Mouse (Mus musculus): ENCODE measurements around the gene Pafah1b2. TPM values are rescaled to one million over a fixed set of nuclear protein-coding genes. Genes with fewer than 3 reads are reported as not detected.

Pafah1b2 gene
- polyA plus RNA-seq, 1 experiment from 2014 or later: 82.8 TPM

GRCm38 (mm10) chr9:45938952-45939637 lies 73.4 kb downstream of the Pafah1b2 start:
- ATAC-seq (no peak), DNase-seq (ENCODE audit: low spot score) (no peak)
- H3K9me3 ChIP-seq (ENCODE audit: low read length): no peaks in the 10 kb centered on the region
- no peak overlapping the region for H3K4me3 ChIP-seq (ENCODE audit: low read depth, low read length)
- no peak overlapping the region for H3K27ac ChIP-seq (ENCODE audit: low read length)
- no peak overlapping the region for H3K4me2 ChIP-seq (replicated peaks; ENCODE audit: low read depth, low read length)
- WGBS: 80% methylated on average over 15 of the region's 15 CpGs
- no peaks in the 10 kb centered on the region for H3K27me3 ChIP-seq (replicated peaks; ENCODE audit: insufficient read depth, low read length)
- TF ChIP-seq EP300 (IDR thresholded peaks at IDR 0.05) (no peak), CTCF (IDR thresholded peaks at IDR 0.05) (no peak)
- H3K4me1 ChIP-seq (ENCODE audit: insufficient read depth, low read depth, low read length): peaks cover 7% of the 10 kb centered on the region; the same call in 1 of the 2 replicates
- H3K36me3 ChIP-seq (ENCODE audit: insufficient read depth, low read length): peaks cover 39% of the 10 kb centered on the region
- H3K9ac ChIP-seq (replicated peaks; ENCODE audit: low read depth): no peak overlapping the region

GRCm38 (mm10) chr9:45938088-45938487 lies 74.4 kb downstream of the Pafah1b2 start:
- DNase-seq (ENCODE audit: low spot score): no peak
- 73% methylated on average over 8 of the region's 8 CpGs for WGBS
- TF ChIP-seq EP300 (IDR thresholded peaks at IDR 0.05) (no peak), CTCF (IDR thresholded peaks at IDR 0.05) (no peak)

GRCm38 (mm10) chr9:45936883-45937282 lies 75.6 kb downstream of the Pafah1b2 start:
- TF ChIP-seq EP300 (IDR thresholded peaks at IDR 0.05): no peak
- TF ChIP-seq CTCF (IDR thresholded peaks at IDR 0.05): peak; percentile 87
- 10% methylated on average over 3 of the region's 3 CpGs for WGBS
- Histone ChIP-seq H3K4me2 (replicated peaks; ENCODE audit: low read depth, low read length) (no peak overlapping the region), H3K27ac (ENCODE audit: low read length) (no peak overlapping the region), H3K36me3 (ENCODE audit: insufficient read depth, low read length) (peaks cover 25% of the 10 kb centered on the region), H3K9me3 (ENCODE audit: low read length) (no peaks in the 10 kb centered on the region), H3K4me3 (ENCODE audit: low read depth, low read length) (no peak overlapping the region), H3K9ac (replicated peaks; ENCODE audit: low read depth) (no peak overlapping the region), H3K4me1 (ENCODE audit: insufficient read depth, low read depth, low read length) (peaks cover 11% of the 10 kb centered on the region; the same call in 1 of the 2 replicates), H3K27me3 (replicated peaks; ENCODE audit: insufficient read depth, low read length) (no peaks in the 10 kb centered on the region)
- ATAC-seq (peak; percentile 71), DNase-seq (ENCODE audit: low spot score) (peak; percentile 90)

More at GRCm38 (mm10) chr9:45938088-45938487, 74.4 kb downstream of the Pafah1b2 start:
- no peaks in the 10 kb centered on the region for H3K9me3 ChIP-seq (ENCODE audit: low read length)
- H3K4me3 ChIP-seq (ENCODE audit: low read depth, low read length): no peak overlapping the region
- peaks cover 33% of the 10 kb centered on the region for H3K36me3 ChIP-seq (ENCODE audit: insufficient read depth, low read length)
- H3K27me3 ChIP-seq (replicated peaks; ENCODE audit: insufficient read depth, low read length): no peaks in the 10 kb centered on the region
- no peak overlapping the region for H3K4me2 ChIP-seq (replicated peaks; ENCODE audit: low read depth, low read length)
- peaks cover 7% of the 10 kb centered on the region; the same call in 1 of the 2 replicates for H3K4me1 ChIP-seq (ENCODE audit: insufficient read depth, low read depth, low read length)
- H3K27ac ChIP-seq (ENCODE audit: low read length): no peak overlapping the region
- no peak overlapping the region for H3K9ac ChIP-seq (replicated peaks; ENCODE audit: low read depth)
- ATAC-seq: no peak

GRCm38 (mm10) chr9:45935628-45936210 lies 76.8 kb downstream of the Pafah1b2 start, which contains the start of gene Tagln:
Gene Tagln, minus strand, starts transcription at chr9:45936058.
- Histone ChIP-seq H3K4me1 (ENCODE audit: insufficient read depth, low read depth, low read length) (peaks cover 11% of the 10 kb centered on the region; the same call in 1 of the 2 replicates), H3K4me2 (replicated peaks; ENCODE audit: low read depth, low read length) (peak within 1 kb of the TSS; percentile 42), H3K27me3 (replicated peaks; ENCODE audit: insufficient read depth, low read length) (no peaks in the 10 kb centered on the region), H3K4me3 (ENCODE audit: low read depth, low read length) (0 out of 2 replicates have a peak within 1 kb of the TSS, but pooled peaks have one; percentile 10), H3K36me3 (ENCODE audit: insufficient read depth, low read length) (peaks cover 22% of the 10 kb centered on the region), H3K9ac (replicated peaks; ENCODE audit: low read depth) (peak within 1 kb of the TSS; percentile 34; the same call in 1 of the 2 replicates), H3K27ac (ENCODE audit: low read length) (peak within 1 kb of the TSS; percentile 59), H3K9me3 (ENCODE audit: low read length) (no peaks in the 10 kb centered on the region)
- ATAC-seq: peak; percentile 79
- no peak for TF ChIP-seq CTCF (IDR thresholded peaks at IDR 0.05)
- no peak for TF ChIP-seq EP300 (IDR thresholded peaks at IDR 0.05)
- DNase-seq (ENCODE audit: low spot score): peak; percentile 78
- WGBS: 3% methylated on average over 21 of the region's 21 CpGs

DNA sequence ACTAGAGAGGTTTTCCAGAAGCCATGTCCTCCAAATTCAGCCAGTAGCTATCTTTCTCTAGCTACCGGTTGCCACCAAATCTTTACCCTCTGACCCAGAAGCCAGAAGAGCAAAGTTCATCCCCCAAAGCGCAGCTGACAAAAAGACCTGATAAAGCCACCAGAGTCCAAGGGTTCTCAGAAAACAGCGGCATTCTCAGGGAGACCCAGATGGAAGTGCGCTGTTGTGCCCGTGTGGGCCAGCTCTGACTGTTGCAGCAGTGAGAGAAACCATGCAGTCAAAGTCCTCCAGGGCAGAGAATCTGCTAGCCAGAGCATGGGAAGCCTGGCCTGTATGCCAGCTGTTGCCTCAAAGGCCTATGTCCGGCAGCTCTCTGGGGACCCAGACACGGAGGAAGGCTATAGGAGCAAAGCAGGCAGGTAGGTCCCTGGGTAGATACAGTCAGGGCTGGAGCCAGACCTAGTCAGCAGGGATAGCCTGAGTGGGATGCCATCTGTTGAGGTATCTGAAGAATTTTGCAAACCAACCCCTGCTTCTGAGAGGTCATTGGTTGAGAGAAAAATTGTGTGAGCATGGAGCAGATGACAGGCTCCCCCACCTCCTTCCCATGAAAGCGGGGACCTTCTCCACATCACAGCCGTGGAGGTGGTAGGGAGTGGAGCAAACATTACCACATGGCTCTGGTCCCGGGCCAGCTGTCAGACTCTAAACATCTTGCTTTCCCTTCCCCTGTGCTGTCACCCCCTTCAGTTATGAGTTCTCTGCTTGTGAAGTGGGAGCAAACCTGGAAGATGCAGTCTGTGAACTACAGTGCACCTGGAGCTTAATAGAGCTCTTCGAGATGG lies 79.7 kb downstream of the Pafah1b2 start:
- TF ChIP-seq CTCF (IDR thresholded peaks at IDR 0.05) (no peak), EP300 (IDR thresholded peaks at IDR 0.05) (no peak)
- Histone ChIP-seq H3K27me3 (replicated peaks; ENCODE audit: insufficient read depth, low read length) (no peaks in the 10 kb centered on the region), H3K4me2 (replicated peaks; ENCODE audit: low read depth, low read length) (peak overlapping the region; percentile 11; the same call in 1 of the 2 replicates), H3K9ac (replicated peaks; ENCODE audit: low read depth) (no peak overlapping the region), H3K27ac (ENCODE audit: low read length) (peak overlapping the region; percentile 66), H3K9me3 (ENCODE audit: low read length) (no peaks in the 10 kb centered on the region), H3K36me3 (ENCODE audit: insufficient read depth, low read length) (peaks cover 33% of the 10 kb centered on the region), H3K4me1 (ENCODE audit: insufficient read depth, low read depth, low read length) (peaks cover 11% of the 10 kb centered on the region; the same call in 1 of the 2 replicates), H3K4me3 (ENCODE audit: low read depth, low read length) (no peak overlapping the region)
- ATAC-seq (no peak), DNase-seq (ENCODE audit: low spot score) (peak; percentile 45)
- 47% methylated on average over 11 of the region's 11 CpGs for WGBS

Data from lung, postnatal 0 days (tissue).